Mouse (Mus musculus): ENCODE data around the gene Gm49510. TPM values are rescaled to one million over a fixed set of nuclear protein-coding genes. Genes with fewer than 3 reads are reported as not detected.
A peak's percentile ranks its signal among the peaks of the same experiment; 100 is the strongest.

Gene Gm49510
- total and polyA plus RNA-seq, 3 experiments = 1.4 to 8.2 TPM; not detected in 1

DNA sequence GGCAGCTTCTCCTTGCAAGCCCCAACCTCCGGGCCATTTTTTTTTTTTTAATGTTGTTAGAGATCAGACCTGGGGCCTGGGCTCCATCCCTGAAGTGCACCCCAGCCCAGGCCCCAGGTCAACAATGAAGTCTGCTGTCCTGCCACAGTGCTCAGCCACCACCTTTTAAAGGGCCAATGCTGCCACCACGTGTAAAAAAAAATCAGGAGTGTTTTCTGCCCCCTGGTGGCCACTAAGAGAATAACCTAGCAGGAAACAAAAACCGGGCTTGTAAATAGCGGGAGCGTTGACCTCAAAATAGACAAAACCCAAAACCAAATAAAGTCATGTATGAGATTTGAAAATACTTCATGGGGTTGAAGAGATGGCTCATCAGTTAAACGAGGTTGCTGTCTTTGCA, 29.7 kb upstream of the Gm49510 start:
- H3K9me3 ChIP-seq (replicated peaks) = no peaks in the 10 kb centered on the region
- ATAC-seq (ENCODE audit: extremely low read depth, insufficient number of reproducible peaks, low FRiP score, poor library complexity, severe bottlenecking) (no peak), DNase-seq (ENCODE audit: low spot score) (no peak)
- TF ChIP-seq CTCF (IDR thresholded peaks at IDR 0.05; ENCODE audit: low read depth, low read length) (0 out of 2 replicates have a peak, but pooled peaks have one; percentile 11), GATA1 (IDR thresholded peaks at IDR 0.05; ENCODE audit: borderline replicate concordance, low read length) (no peak)
- H3K4me3 ChIP-seq (ENCODE audit: low read depth, low read length) = no peak overlapping the region
- no peaks in the 10 kb centered on the region for H3K36me3 ChIP-seq (replicated peaks)
- peaks cover 30% of the 10 kb centered on the region for H3K27me3 ChIP-seq (ENCODE audit: insufficient read depth, low read length)
- H3K4me1 ChIP-seq (ENCODE audit: insufficient read depth, low read depth, low read length) = peaks cover 27% of the 10 kb centered on the region

DNA sequence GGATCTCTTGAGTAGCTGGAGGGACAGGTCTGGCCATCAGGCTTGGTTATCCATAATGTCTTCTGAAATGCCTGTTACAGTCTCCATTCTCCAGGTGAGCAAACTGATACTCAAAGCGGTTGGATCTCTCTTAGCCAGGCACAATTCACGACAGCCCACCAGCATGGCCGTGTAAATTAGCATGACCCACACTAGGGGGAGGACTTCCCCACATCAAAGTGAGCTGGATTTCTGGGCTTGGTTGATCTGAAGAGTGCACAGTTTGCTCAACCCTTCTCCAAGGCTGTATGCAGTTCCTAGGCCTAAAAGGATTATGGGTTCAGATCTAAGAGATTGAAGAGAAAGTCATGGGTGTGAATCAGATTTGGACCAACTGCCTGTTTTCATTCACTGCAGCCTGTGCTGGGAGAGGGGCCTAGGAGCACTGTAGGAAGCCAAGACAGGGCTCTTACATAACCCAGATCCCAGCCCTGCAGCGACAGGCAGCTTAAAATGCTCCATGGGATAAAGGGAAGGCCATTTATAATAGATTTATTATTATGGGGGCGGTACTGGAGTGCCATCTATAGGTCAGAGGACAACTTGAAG, 27.4 kb upstream of the Gm49510 start:
- no peaks in the 10 kb centered on the region for H3K36me3 ChIP-seq (replicated peaks)
- no peak; the same call in 1 of the 2 replicates for TF ChIP-seq CTCF (IDR thresholded peaks at IDR 0.05; ENCODE audit: low read depth, low read length)
- TF ChIP-seq GATA2 (IDR thresholded peaks at IDR 0.05; ENCODE audit: borderline replicate concordance, low read depth, low read length) = no peak
- TF ChIP-seq TAL1 (conservative IDR thresholded peaks at IDR 0.05; ENCODE audit: low read depth, low read length) = no peak
- no peak for TF ChIP-seq GATA1 (IDR thresholded peaks at IDR 0.05; ENCODE audit: borderline replicate concordance, low read length)
- TF ChIP-seq POLR2AphosphoS5 (IDR thresholded peaks at IDR 0.05; ENCODE audit: insufficient replicate concordance, low read depth, low read length) = no peak

DNA sequence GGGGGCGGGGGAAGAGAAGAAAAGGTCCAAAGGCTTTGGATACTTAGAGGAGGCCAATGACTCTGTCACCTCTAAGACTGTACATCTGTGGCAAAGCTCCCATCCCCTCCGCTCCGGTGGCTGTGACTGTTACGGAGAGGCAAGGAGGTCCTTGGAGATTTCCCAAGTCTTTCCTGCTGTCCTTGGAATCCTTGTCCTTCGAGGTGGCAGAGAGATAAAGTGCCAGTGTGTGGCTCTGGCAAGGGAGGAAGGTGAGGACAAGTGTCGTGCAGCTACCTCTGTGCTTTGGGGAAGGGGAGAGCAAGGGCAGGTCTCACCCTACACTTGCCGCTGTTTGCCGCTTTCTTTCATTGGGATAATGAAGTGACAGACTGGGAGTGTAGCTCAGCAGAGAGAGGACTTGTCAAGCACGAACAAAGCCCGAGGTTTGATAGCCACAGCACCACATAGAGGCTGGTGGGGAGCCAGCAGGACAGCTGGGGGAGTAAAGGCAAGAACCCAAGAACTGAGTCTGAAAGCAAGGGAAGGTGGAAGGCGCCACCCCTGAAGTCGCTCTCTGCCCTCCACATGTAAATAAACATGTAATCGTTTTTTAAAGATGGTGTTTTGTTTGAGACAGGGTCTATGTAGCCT, 25.5 kb upstream of the Gm49510 start:
- Histone ChIP-seq H3K4me1 (ENCODE audit: insufficient read depth, low read depth, low read length) (peaks cover 54% of the 10 kb centered on the region), H3K9me3 (replicated peaks) (no peaks in the 10 kb centered on the region), H3K4me3 (ENCODE audit: low read depth, low read length) (no peak overlapping the region), H3K36me3 (replicated peaks) (peaks cover under 1% of the 10 kb centered on the region), H3K27me3 (ENCODE audit: insufficient read depth, low read length) (peaks cover 1% of the 10 kb centered on the region; the same call in 1 of the 2 replicates)
- no peak for TF ChIP-seq TAL1 (conservative IDR thresholded peaks at IDR 0.05; ENCODE audit: low read depth, low read length)
- TF ChIP-seq CTCF (IDR thresholded peaks at IDR 0.05; ENCODE audit: low read depth, low read length) = no peak
- TF ChIP-seq GATA1 (IDR thresholded peaks at IDR 0.05; ENCODE audit: borderline replicate concordance, low read length) = no peak
- TF ChIP-seq GATA2 (IDR thresholded peaks at IDR 0.05; ENCODE audit: borderline replicate concordance, low read depth, low read length) = no peak
- no peak for TF ChIP-seq POLR2AphosphoS5 (IDR thresholded peaks at IDR 0.05; ENCODE audit: insufficient replicate concordance, low read depth, low read length)
- ATAC-seq (ENCODE audit: extremely low read depth, insufficient number of reproducible peaks, low FRiP score, poor library complexity, severe bottlenecking) (no peak), DNase-seq (ENCODE audit: low spot score) (no peak)

More for the DNA sequence above, 27.4 kb upstream of the Gm49510 start:
- H3K4me1 ChIP-seq (ENCODE audit: insufficient read depth, low read depth, low read length) = peaks cover 47% of the 10 kb centered on the region
- ATAC-seq (ENCODE audit: extremely low read depth, insufficient number of reproducible peaks, low FRiP score, poor library complexity, severe bottlenecking) (no peak), DNase-seq (ENCODE audit: low spot score) (no peak)
- H3K4me3 ChIP-seq (ENCODE audit: low read depth, low read length) = no peak overlapping the region
- H3K9me3 ChIP-seq (replicated peaks) = no peaks in the 10 kb centered on the region
- H3K27me3 ChIP-seq (ENCODE audit: insufficient read depth, low read length) = peaks cover 10% of the 10 kb centered on the region; the same call in 1 of the 2 replicates

DNA sequence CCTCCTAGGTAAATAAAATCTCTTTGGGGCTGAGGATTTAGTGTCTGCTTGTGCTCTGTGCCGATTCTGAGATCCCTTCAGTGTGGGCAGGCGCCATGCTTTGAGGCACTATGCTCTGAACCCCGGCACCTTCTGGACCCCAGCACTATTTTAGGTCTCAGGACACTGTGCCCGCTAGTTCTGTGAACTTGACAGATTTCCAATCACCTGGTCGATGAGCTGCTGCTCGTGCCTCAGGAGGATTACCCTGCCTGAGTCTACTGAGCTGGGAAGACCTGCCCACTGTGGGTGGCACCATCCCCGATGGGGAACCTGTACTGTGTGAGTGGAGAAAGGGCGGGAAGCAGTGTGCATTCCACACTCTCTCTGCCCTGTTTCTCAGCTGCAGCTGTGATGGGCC, 24.5 kb upstream of the Gm49510 start:
- no peaks in the 10 kb centered on the region for H3K9me3 ChIP-seq (replicated peaks)
- no peak for TF ChIP-seq GATA1 (IDR thresholded peaks at IDR 0.05; ENCODE audit: borderline replicate concordance, low read length)
- no peak overlapping the region for H3K4me3 ChIP-seq (ENCODE audit: low read depth, low read length)
- peaks cover 64% of the 10 kb centered on the region for H3K4me1 ChIP-seq (ENCODE audit: insufficient read depth, low read depth, low read length)
- ATAC-seq (ENCODE audit: extremely low read depth, insufficient number of reproducible peaks, low FRiP score, poor library complexity, severe bottlenecking) (no peak), DNase-seq (ENCODE audit: low spot score) (no peak)
- peaks cover 11% of the 10 kb centered on the region for H3K36me3 ChIP-seq (replicated peaks)
- no peaks in the 10 kb centered on the region for H3K27me3 ChIP-seq (ENCODE audit: insufficient read depth, low read length)

DNA sequence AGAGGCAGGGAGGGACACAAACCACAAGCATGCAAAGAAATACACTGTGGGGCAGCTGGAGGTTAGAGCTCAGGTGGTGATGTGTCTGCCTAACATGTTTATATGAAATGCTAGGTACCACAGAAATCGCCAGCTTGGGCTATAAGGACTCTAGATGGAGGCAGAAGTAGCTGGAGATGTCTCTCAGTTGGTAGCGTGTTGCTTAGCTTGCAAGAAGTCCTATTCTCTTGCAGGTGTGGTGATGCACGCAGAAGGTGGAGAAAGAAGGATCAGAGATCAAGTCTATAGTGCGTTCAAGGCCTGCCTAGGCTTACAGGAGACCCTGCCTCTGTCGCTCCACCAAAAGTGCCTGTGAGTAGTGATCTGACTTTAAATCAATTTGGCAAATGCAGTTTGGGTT, 23.9 kb upstream of the Gm49510 start:
- TF ChIP-seq CTCF (IDR thresholded peaks at IDR 0.05; ENCODE audit: low read depth, low read length) (no peak), GATA1 (IDR thresholded peaks at IDR 0.05; ENCODE audit: borderline replicate concordance, low read length) (no peak), TAL1 (conservative IDR thresholded peaks at IDR 0.05; ENCODE audit: low read depth, low read length) (no peak), GATA2 (IDR thresholded peaks at IDR 0.05; ENCODE audit: borderline replicate concordance, low read depth, low read length) (no peak), POLR2AphosphoS5 (IDR thresholded peaks at IDR 0.05; ENCODE audit: insufficient replicate concordance, low read depth, low read length) (no peak)
- Histone ChIP-seq H3K27me3 (ENCODE audit: insufficient read depth, low read length) (no peaks in the 10 kb centered on the region), H3K4me3 (ENCODE audit: low read depth, low read length) (peak overlapping the region; percentile 85; the same call in 1 of the 2 replicates), H3K4me1 (ENCODE audit: insufficient read depth, low read depth, low read length) (peaks cover 68% of the 10 kb centered on the region), H3K9me3 (replicated peaks) (no peaks in the 10 kb centered on the region), H3K36me3 (replicated peaks) (peaks cover 17% of the 10 kb centered on the region)
- ATAC-seq (ENCODE audit: extremely low read depth, insufficient number of reproducible peaks, low FRiP score, poor library complexity, severe bottlenecking) (no peak), DNase-seq (ENCODE audit: low spot score) (no peak)

DNA sequence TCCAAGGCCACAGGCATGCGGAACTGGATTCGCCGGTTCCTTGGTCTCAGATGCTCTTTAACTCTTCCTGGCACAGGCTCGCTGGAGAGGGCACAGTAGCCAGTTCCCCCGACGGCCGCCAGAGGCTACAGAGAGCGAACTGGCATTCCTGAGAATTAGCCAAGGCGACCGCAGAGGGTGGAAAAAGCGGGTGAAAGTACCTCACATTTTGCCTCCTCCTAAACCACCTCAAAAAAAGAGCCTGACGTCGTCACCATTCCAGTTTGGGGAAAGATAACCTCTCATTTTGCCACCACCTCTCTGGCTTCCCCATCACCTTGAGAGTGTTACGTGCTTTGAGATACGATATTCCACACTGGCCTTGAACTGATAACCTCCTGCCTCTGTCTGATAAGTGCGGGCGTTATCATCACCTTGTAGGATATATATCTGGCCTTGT, 23.2 kb upstream of the Gm49510 start:
- no peaks in the 10 kb centered on the region for H3K27me3 ChIP-seq (ENCODE audit: insufficient read depth, low read length)
- DNase-seq (ENCODE audit: low spot score) = peak; percentile 62
- ATAC-seq (ENCODE audit: extremely low read depth, insufficient number of reproducible peaks, low FRiP score, poor library complexity, severe bottlenecking) = peak; percentile 48
- H3K4me1 ChIP-seq (ENCODE audit: insufficient read depth, low read depth, low read length) = peaks cover 75% of the 10 kb centered on the region
- H3K9me3 ChIP-seq (replicated peaks) = no peaks in the 10 kb centered on the region
- no peak for TF ChIP-seq GATA1 (IDR thresholded peaks at IDR 0.05; ENCODE audit: borderline replicate concordance, low read length)
- TF ChIP-seq TAL1 (conservative IDR thresholded peaks at IDR 0.05; ENCODE audit: low read depth, low read length) = peak; percentile 88
- TF ChIP-seq CTCF (IDR thresholded peaks at IDR 0.05; ENCODE audit: low read depth, low read length) = peak; percentile 63
- H3K36me3 ChIP-seq (replicated peaks) = peaks cover 24% of the 10 kb centered on the region
- H3K4me3 ChIP-seq (ENCODE audit: low read depth, low read length) = peak overlapping the region; percentile 85

All from G1E (cell line).